Mouse (Mus musculus): ENCODE data around the gene Sirt7.

Gene Sirt7

GRCm38 (mm10) chr11:120641255-120641654 is 16.2 kb upstream of the Sirt7 start:
- no peak for DNase-seq (ENCODE audit: low read depth, low spot score)

GRCm38 (mm10) chr11:120634810-120635209 is 9.8 kb upstream of the Sirt7 start:
- DNase-seq (ENCODE audit: low read depth, low spot score): no peak

DNA sequence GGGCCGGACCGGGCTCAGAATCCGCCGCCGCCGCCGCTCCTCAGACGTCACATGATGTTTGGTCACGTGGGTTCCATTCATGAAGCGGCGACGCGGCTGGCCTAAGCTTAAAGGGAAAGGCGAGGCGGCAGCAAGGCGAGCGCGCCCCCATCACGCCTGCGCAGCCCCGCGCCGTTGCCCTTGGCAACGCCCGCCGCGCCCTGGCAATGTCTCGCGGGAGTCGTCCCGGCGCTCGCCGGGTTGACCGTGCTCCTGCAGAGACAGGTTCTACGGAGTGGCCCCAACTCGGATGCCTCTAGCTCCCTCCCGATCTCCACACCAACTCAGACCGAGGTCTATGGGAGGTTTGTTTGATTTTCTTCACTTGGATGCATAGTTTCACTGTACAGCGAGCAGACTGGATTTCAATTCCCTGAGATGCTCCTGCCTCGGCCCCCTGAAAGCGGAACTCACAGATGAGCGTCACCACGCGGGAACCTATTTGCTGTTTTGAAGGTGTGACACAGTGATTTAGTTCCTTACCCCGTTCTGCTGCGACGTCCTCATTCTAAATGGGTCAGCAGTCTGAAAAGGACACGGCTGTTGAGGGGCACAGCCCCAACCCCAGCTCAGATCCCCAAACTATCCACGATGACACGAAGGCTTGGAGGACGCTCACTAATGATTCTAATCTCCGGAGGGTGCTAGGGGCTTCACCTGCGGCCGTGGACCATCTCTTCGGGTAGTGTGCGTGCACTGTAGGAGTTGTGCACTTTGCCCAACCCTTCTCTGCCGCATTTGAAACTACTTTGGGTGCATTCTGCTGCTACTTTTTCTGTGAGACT is 8.7 kb upstream of the Sirt7 start, which contains the start of gene Mafg:
TSS of gene Mafg (minus strand) at position 81 of the 824 bp plus-strand sequence.
- peak; percentile 95 for DNase-seq (ENCODE audit: low read depth, low spot score)

DNA sequence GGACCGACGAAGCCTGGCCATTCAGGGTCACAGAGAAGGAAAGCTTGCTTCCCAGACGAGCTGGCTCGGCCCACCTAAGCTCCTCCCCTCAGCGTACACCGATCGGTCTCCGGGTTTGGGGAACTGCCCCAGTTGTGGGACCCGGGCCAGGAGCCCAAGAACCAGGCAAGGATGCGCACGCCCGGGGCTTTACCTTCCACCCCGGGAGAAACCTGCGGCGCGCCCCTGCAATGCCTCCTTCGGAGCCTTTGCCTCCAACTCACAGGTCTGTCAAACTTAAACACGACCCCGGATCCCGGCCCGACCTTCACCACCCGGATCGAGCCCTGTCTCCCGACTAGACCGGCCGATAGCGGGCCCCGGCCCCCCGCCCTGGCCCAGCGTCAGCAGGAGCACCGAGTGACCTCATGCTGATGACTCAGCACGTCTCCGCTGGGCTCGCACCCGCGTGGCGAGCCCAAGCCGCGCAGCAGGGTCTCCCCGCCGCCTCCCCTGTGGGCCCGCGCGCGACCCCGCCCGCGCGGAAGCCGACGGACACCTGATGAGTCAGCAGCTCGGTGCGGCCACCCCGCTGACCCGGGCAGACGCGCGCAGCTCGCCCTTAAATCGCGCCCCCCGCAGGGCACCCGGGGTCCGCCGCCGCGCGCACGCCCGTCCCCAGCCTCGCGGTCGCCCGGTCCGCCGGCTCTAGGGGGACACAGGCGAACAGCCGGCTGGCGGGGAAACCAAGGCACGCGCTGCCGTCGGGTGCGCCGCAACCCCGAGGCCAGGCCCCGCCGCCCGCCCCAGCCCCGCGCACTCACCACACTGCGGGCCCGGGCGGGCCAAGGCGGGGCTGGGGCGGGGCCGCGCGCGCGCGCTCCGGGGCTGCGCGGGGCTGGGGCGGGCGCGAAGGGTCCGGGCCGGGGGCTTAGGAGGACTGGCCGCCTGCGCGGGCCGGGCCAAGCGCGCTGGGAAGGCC is 7.8 kb upstream of the Sirt7 start:
- peak; percentile 71 for DNase-seq (ENCODE audit: low read depth, low spot score)

DNA sequence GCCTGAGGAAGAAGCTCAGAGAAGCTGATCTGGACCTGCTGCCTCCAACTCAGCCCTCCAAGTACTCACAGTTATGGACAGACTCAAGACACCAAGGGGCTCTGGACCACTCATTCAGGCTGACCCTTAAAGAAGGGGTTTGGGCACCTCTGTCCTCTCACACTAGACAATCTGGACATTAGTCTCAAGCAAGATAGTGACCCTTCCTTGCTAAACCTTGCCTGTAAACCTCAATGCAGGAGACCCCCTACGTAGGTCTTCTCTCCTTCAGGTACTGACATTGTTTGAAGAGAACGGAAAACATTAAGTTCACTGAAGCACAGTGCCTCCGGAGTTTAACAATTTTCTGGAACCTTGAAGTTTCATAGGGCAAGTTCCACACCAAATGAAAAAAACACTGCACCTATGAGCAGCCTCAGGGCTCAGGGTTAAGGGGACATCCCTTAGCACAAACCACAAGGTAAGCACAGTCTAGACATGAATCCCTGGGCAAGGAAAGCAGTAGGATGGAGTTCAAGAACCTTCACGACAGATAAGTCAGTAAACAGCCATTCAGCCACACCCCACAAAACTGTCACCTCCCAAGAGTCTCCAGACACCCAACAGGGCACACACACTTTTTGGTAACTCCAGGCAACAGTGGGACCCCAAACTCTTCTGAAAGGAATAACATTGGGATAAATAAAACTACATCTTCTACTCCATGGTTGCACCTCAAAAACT is 6.8 kb upstream of the Sirt7 start:
- DNase-seq (ENCODE audit: low read depth, low spot score): peak; percentile 46

- peak; percentile 70 for DNase-seq (ENCODE audit: low read depth, low spot score)
Measured at GRCm38 (mm10) chr11:120630881-120631725, 6.1 kb upstream of the Sirt7 start.

GRCm38 (mm10) chr11:120630401-120630871 is 5.4 kb upstream of the Sirt7 start:
- no peak for DNase-seq (ENCODE audit: low read depth, low spot score)

DNA sequence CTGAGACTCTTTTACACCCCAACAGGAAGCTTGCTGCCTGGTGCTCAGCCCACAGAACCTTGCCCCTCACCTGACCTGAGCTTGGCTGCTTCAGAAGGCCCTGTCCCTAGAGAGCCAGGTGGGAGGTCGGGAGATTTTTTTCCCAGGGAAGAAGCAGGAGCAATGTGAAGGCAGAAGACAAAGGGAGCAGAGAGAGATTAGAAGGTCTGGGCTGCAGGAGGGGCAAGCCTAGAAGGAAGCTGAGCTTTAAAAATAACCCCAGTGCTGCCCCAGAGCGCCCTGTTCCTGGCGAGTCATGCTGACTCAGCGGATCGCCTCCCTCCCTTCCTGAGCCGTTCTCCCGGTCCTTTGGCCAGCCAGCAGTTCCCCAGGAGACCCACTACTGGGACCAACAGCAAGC is 4.9 kb upstream of the Sirt7 start:
- DNase-seq (ENCODE audit: low read depth, low spot score): no peak

GRCm38 (mm10) chr11:120629341-120629730 is 4.3 kb upstream of the Sirt7 start:
- peak; percentile 77 for DNase-seq (ENCODE audit: low read depth, low spot score)

GRCm38 (mm10) chr11:120628601-120629340 is 3.7 kb upstream of the Sirt7 start:
- DNase-seq (ENCODE audit: low read depth, low spot score): no peak

GRCm38 (mm10) chr11:120627468-120628300 is 2.6 kb upstream of the Sirt7 start:
- DNase-seq (ENCODE audit: low read depth, low spot score): peak; percentile 86

DNA sequence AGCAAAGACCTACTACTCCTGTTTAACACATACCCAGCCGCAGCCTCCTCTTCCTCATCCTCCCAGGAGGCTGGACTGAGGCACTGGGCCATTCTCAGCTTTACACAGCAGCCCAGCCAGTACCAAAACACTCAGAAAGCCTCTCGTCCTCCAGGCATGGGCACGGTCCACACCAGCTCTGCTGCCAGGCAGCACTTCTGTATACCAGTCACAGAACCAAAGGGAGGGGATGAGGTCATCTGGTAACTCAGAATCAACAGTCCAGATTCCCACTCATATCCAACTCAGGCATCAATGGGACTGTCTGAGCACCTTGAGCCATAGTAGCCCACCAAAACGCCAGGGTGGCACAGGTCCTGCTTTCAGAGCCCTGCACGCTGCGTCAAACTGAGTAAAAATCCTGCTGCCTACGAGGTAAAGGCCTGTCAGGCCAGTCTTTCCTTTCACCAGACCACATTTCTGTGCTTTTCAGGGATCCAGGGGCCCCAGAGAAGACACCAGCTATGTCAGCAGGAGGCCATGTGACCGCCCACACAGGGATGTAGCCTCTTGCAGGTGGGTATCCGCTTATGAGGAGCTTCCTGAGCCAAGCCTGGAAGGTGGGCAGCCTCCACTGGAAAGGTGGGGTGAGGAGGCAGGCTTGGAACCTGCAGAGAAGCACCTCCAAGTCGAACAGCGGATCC is 1.9 kb upstream of the Sirt7 start:
- no peak for DNase-seq (ENCODE audit: low read depth, low spot score)

DNA sequence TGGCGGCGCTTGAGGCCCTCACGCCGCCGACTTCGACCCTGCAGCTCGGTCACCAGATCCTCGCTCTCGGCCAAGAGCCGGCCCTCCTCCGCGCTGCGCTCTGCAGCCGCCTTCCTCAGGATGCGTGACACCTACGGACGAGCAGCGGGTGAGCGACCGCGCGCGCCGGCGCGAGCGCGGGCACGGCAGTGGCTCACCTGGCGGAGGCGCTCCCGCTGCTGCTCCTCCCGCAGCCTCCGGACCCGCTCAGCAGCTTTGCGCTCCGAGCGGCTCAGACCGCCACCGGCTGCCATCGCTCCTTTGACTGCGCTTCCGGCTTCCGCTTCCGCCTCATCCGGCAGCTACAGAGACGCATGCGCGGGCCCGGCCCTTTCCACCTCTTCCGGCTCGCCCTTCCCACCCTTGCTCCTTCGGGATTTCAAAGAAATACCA is 344 bp downstream of the Sirt7 start:
- peak; percentile 91 for DNase-seq (ENCODE audit: low read depth, low spot score)

GRCm38 (mm10) chr11:120623961-120624679 is 920 bp downstream of the Sirt7 start:
- peak; percentile 85 for DNase-seq (ENCODE audit: low read depth, low spot score)

GRCm38 (mm10) chr11:120622805-120623204 is 2.2 kb downstream of the Sirt7 start:
- no peak for DNase-seq (ENCODE audit: low read depth, low spot score)

DNA sequence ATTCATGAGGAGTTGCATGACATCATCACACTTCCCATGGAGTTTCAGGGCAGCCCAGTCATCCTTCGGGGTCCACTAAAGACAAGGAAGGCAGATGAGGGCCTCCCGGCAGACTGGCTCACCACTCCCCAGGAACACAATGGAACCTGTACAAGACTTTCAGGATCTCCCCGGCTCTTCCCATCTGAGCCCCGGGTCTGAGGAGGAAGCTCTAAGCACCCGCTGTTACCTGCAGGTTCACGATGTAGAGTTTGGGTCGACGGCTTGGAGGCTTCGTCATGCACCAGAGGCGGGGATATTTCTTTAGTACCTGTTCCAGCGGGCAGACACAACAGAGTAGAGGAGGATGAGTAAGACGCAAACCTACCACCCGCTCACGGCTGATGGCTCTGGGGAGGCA is 4.8 kb downstream of the Sirt7 start:
- no peak for DNase-seq (ENCODE audit: low read depth, low spot score)

- no peak for DNase-seq (ENCODE audit: low read depth, low spot score)
Measured at GRCm38 (mm10) chr11:120618619-120619535, 6.2 kb downstream of the Sirt7 start.

All from CD4-positive, CD25-positive, alpha-beta regulatory T cell, adult 2 months (primary cell).